Mouse (Mus musculus) adipocyte (in vitro differentiated cells): ENCODE results near the gene Otof.

Source experiments
- DNase-seq: peaks from one replicate; pipeline ENCODE4 v3.0.0-alpha.2; 2016; ENCODE audit warnings: low spot score

Otof gene

DNA sequence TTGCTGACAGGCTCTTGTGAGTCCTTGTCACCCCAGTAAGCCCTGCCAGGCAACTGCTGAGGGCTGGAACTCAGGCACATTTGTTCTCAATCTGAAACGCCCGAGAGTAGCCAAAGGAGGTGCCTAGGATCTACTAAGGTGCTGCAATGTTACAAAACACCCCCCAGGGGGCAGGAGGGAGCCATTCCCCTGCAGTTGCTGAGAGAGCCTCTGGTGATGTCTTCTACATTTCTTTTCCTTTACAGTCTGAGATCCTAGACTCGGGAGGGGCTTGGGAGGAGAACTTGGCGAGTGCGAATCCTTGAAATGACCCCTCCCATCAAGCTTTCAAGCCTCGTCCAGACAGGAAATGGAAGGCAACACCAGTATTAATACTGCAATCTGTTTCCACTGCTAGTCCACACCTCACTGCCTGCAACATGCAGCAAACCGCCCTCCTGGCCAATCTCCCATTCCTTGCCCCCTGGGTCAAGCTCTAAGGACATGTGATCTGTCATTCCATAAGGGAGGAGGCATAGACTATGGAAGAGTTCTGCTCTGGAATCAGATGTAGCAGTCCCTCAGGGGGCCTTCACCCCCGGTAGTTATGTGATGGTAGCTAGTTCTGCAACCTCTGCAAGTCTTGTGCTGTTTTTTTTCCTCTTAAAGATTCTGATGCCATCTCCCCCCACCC, 38.0 kb downstream of the Otof start:
- DNase-seq = peak; percentile 70

GRCm38 (mm10) chr5:30423121-30423520, 38.6 kb downstream of the Otof start:
- DNase-seq = no peak

DNA sequence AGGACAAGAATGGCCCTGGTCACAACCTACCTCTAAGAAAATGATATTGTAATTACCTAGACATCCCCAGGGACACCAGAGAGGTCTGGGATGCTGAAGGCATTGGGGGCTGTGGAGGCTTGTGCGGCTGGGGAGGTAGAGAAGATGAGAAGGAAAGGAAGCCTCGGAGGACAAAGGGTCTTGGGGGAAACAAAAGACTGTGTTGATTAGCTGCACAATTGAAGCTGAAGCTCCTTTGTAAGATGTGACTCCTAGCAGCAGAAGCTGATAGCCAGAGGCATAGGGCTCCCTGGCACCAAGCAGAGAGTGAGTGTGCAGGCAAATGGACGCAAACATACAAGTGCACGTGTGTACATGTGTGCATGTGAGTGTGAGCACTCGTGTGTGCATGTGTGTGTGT, 45.1 kb downstream of the Otof start:
- DNase-seq = no peak

DNA sequence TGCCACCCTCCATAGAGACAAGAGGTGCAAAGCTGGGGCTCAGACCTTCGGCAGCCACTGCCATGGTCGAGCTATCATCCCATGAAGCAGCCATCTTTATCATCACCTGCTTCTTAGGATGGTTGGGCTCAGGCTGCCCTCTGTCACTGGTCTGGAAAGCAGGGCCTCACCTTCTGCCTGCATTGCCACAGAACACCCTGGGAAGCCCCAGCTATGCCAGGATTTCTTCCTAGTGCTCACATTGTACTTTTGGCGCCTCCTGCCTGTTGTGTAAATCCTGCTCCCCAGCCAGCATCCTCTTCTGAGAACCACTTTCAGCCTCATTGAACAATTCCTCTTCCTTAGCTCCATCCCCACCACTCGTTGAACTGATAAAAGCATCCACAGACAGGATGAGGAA, 45.9 kb downstream of the Otof start:
- DNase-seq = peak; percentile 51

- peak; percentile 27 for DNase-seq
Observed at GRCm38 (mm10) chr5:30415381-30415780, 46.4 kb downstream of the Otof start.

GRCm38 (mm10) chr5:30411524-30411923, 50.2 kb downstream of the Otof start:
- DNase-seq = peak; percentile 71

GRCm38 (mm10) chr5:30406876-30407275, 54.9 kb downstream of the Otof start:
- peak; percentile 10 for DNase-seq

DNA sequence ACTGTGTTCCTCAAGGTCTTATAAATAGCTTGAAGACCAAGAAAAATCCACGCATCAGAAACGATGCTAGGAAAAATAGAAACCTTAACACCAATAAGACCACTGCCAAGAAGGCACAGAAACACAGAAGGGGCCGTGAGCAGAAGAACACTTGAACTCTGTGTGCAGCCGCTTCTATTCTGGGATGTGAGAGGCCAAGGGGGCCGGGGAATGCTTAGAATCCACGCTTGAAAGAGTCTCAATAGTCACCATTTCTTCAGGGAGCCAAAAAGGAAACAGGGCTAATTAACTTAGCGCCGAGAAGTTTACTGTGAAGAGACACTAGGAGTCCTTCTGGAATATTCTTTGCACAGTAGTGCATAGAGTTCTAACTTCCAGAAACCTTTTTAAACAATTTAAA, 60.6 kb downstream of the Otof start:
- no peak for DNase-seq

GRCm38 (mm10) chr5:30400521-30400920, 61.2 kb downstream of the Otof start:
- DNase-seq = no peak

DNA sequence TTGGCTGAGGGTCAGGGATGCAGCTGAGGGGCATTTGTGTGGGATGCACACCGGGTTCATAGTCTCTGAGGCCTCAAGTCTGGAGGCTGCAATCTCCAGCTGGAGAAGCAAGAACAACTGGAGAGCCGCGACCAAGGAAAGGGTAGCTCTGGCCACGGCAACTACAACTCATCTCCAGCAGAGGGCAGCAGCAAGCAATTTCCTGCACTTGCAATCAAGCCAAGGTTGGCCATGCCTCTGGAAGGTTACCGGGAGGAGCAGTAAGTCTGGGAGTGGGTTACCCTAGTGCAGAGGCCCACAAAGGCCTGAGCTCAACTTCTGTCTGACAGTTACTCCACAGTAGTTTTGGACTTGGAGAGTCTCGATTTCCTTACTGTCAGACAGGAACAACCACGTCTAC, 70.3 kb downstream of the Otof start:
- DNase-seq = peak; percentile 85

GRCm38 (mm10) chr5:30389836-30390235, 71.9 kb downstream of the Otof start:
- no peak for DNase-seq

DNA sequence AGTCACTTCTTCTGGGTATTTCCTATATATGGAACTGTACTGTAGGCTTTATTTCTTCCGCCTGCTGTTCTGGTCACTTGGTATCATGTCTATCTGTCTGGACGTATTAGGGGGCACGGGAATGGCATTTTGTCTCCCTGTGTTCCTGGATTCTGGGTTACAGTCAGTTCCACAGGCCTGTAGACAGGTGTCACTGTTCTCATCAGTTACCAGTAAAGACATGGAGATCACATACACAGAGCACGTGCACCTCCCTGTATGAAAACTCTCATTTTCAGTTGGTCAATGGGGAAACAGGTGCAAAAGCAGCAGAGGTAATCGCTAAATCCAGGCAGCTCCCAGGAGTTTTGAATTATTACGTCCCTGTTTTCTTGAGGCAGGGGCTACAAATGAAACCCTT, 74.0 kb downstream of the Otof start:
- no peak for DNase-seq

GRCm38 (mm10) chr5:30382876-30383275, 78.9 kb downstream of the Otof start:
- no peak for DNase-seq

- DNase-seq = peak; percentile 81
Observed at GRCm38 (mm10) chr5:30369426-30369825, 92.3 kb downstream of the Otof start.

DNA sequence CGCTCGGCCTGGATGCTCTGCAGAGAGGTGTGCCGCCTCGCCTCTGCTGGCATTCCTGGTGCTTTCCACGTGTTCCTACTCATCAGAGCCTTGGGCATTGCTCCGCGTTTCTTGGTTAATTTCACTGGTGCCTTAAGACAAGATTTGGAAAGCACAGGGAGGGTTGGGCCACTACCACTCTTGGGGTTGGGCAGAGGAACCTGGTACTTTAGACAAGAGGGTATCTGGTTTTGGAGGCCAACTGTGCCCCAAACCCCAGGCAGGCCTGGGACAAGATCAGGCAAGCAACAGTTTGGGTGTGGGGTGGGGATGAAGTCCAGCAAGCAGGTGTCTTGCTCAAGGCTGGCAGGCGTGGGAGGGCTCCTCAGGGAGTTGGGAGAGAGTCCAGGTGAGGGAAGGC, 94.3 kb downstream of the Otof start:
- no peak for DNase-seq

DNA sequence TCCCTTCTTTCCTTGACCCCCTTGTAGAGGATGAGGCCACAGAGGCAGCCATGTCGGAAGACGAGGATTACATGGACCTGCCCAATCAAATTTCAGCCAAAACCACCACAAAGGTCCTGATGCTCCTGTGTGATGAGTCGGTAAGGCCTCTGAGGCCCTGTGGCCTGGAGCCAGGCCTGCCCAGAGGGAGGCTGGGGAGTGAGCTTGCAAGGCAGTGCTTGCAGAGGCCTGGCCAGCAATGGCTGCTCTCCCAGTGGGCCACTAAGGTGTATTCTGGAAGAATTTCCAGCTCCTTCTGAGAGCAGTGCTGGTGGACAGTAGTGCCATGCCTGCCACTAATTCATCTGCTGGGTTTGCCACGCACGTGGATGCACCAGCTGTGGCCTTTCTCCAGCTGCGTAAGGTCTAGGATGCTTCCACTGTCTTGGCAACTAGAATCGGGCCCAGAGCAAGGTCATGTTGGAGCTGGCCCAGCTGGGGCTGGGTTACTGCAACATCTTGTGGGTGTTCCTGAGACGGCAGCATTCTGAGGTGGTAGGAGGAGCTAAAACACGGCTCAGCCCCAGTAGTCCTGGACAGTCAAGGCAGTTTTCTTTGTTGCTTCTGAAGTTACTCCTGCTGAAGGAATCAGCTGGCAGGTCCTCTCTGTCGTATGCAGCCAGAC, 103.2 kb downstream of the Otof start:
- DNase-seq = peak; percentile 52

DNA sequence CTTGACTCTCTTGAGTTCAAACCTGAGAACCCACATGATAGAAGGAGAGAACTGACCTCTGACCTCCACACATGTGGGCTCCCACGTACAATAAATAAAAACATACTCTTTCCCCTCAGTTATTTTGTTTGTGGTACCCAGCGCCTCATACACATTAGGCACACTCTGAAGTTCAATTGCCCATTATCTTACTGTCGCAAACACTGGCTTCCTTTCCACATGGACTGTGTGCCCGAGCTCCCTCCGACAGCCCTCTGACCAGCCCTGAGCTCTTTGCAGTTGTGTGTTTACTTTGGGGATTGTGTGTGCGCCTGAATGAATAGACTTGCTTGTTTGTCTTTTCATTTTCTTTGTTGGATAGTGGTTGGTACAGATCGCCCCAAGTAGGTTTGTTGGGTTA, 105.1 kb downstream of the Otof start:
- DNase-seq = no peak

DNA sequence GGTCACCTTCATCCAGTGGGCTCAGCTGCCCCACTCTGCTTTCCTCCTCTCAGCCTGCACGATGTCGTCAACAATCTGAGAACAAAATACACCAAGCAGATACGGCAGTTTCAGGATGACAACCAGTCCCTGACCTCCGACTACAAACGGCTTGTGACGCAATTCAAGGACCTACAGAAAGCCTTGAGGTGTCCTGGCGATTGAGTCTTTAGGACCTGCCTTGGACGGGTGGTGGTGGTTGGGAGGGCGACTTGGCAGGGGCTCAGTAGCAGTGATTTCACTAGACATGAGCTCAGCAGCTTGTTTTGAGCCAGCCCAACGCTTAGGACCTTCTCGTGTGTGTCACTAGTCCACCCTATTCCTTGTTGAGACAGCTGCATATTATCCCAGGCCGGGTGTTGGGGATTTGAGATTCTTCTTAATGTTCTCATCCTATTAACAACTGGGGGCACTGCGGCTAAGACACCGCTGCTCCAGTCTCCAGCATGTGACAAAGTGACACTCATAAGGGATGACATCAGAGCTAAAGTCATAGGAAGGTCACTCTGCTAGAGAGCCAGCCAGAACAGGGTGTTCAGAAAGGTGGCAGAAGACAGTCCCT, 106.1 kb downstream of the Otof start:
- no peak for DNase-seq

DNA sequence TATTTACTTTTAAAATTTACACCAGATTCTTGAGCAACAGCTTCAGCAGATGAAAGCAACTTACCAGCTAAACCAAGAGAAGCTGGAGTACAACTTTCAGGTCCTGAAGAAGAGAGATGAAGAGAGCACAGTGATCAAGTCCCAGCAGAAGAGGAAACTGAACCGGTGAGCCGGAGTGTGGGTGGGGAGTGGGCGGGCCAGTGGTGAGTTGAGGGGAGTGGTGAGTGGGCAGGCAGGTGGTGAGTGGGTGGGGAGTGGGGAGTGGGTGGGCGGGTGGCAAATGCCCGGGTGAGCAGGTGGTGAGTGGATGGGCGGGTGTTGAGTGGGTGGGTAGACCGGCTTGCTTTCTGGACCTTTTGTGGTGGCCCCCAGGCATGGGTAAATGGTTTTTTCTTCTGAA, 106.6 kb downstream of the Otof start:
- no peak for DNase-seq

- DNase-seq = no peak
Observed at GRCm38 (mm10) chr5:30353605-30354004, 108.1 kb downstream of the Otof start.

DNA sequence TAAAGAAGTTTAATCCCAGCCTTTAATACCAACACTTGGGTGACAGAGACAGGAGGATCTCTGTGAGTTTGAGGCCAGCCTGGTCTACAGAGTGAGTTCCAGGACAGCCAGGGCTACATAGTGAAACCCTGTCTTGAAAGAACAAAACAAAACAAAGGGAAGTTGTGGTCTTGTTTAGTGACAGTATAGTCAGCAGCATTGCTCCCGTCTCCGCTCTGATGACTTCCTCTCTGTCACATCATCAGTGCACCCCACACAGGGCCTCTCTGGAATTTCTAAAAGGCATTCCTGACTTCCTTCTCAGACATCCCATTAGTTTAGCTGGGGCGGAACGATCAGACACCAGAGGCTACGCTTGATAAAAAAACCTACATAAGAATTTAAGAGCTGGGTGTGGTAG, 117.8 kb downstream of the Otof start:
- DNase-seq = no peak

DNA sequence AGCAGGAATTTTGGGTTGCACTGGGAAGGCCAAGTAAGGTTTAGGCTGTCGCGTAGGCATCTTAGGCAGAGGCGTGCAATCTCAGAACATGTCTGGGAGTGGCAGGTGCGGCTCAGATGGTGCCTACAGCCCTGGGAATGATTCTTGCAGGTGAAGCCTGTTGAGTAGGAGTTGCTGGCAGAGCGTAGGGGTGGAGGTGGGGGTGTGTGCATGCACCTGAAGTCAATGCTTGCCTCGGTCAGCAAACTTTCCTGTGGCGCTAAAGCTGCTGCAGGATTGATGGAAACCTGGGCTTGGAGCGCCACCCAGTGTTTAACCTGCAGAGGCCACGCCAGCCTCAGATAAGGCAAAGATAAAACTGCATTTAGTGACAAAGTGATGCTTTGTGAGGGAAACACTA, 118.6 kb downstream of the Otof start:
- DNase-seq = peak; percentile 77

GRCm38 (mm10) chr5:30342601-30343015, 119.1 kb downstream of the Otof start:
- no peak for DNase-seq
